ENCODE assay signal across 8 mouse cellular contexts in the genomic region with DNA sequence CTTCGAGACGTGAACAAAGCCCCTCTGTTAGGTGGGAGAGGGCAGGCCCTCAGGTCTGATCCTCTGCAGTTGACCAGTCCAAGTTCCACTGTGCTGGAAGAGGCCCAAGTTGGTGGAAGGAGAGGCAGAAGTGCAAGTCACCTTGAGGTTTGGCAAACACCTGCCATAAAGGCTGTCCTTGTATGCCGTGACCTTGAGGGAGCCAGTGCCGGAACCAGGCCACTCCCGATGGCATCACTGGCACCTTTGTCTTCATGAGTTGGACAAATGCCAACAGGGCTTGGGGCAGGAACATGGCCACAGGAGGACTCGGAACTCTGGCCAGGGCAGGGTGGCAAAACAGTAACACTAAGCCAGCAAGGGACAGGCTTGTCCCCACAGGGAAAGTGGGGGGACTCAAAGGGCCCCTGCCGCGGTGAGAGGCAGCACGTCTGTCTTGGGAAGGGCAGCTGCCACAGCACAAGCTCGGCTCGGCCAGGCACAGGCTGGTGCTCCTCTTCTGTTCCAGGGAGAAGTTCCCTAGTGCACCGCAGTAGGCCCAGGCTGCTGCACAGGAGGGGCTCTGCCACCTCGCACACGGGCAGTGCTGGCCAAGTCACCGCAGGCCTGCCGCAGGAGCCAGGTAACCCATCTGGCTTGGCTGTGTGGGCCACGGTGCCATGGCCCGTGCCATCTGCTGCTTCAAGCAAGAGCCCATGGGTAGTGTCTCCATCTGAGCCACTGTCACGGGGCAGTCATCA. TPM values are rescaled to one million over a fixed set of nuclear protein-coding genes. Genes with fewer than 3 reads are reported as not detected.
A peak's percentile ranks its signal among the peaks of the same experiment; 100 is the strongest.
DNase-seq lines count a peak whose midpoint lies in the region; TF ChIP-seq lines count a peak whose summit lies in the region.

No protein-coding gene starts in this region.

- intact Hi-C loops in heart, adult 2 months (cut with DNase I): loop anchor here (5.0 kb wide), 1 partner anchor 38 kb away; the partner anchor contains the start of gene Tesc

- H3K4me1 ChIP-seq in heart, adult 2 months (ENCODE audit: control insufficient read depth, insufficient read depth, low read length): peaks cover 3% of the 10 kb centered on the region; the same call in 1 of the 2 replicates
- H3K4me1 ChIP-seq in lung, adult 2 months (ENCODE audit: control insufficient read depth, insufficient read depth, low read length): no peaks in the 10 kb centered on the region

- no peak for TF ChIP-seq CTCF in heart, adult 2 months (IDR thresholded peaks at IDR 0.05)
- TF ChIP-seq CTCF in lung, adult 2 months (IDR thresholded peaks at IDR 0.05; ENCODE audit: insufficient read depth, low read length): no peak

- TF ChIP-seq POLR2A in heart, adult 2 months (IDR thresholded peaks at IDR 0.05; ENCODE audit: insufficient read depth, low read depth, low read length): no peak
- no peak for TF ChIP-seq POLR2A in lung, adult 2 months (IDR thresholded peaks at IDR 0.05; ENCODE audit: borderline replicate concordance, extremely low read depth, low read depth, low read length)

- peak overlapping the region; percentile 20; the same call in 1 of the 2 replicates for H3K9ac ChIP-seq in heart, adult 2 months (ENCODE audit: low read depth, low read length)

- peak overlapping the region; percentile 79 for H3K27ac ChIP-seq in heart, adult 2 months

- no peaks in the 10 kb centered on the region for H3K27me3 ChIP-seq in heart, adult 2 months (ENCODE audit: control insufficient read depth, insufficient read depth, low read length)

- H3K36me3 ChIP-seq in heart, adult 2 months (ENCODE audit: control insufficient read depth, insufficient read depth, low read length): no peaks in the 10 kb centered on the region

- no peak overlapping the region for H3K4me3 ChIP-seq in heart, adult 2 months
- no peak overlapping the region for H3K4me3 ChIP-seq in lung, adult 2 months (replicated peaks; ENCODE audit: extremely low read depth, low read depth, low read length)

- DNase-seq in retina, postnatal 1 day: peak; percentile 67
- DNase-seq in retina, embryonic 14.5 days (ENCODE audit: low spot score): no peak
- peak; percentile 53 to 69 for DNase-seq in heart, adult 2 months
- peak; percentile 85 to 90 for DNase-seq in kidney, adult 8-10 months
- peak; percentile 42 for DNase-seq in testis, postnatal 14 days (ENCODE audit: low spot score)
- no peak for DNase-seq in left cerebral cortex, adult 8-10 months (ENCODE audit: low spot score in 2 of 2)
- no peak for DNase-seq in thymus, adult 18-20 months
- no peak for DNase-seq in lung, adult 2 months

- peak; percentile 52; the same call in 1 of the 2 replicates for TF ChIP-seq EP300 in heart, adult 2 months (IDR thresholded peaks at IDR 0.05; ENCODE audit: insufficient read depth, low read depth, low read length)

- WGBS in heart, adult 2 months: 61% methylated on average over 19 of the region's 19 CpGs
- WGBS in lung, adult 2 months: 80% methylated on average over 19 of the region's 19 CpGs

- H3K79me2 ChIP-seq in heart, adult 2 months (replicated peaks; ENCODE audit: control insufficient read depth, insufficient read depth, low read length): no peaks in the 10 kb centered on the region

RNA-seq across cellular contexts. Expression of gene Tesc, which starts 38.1 kb away (rescaled TPM):
- 100 to 1,000 TPM; 200 to 231 TPM for total RNA-seq in heart, adult 2 months (2021)
- 125 and 164 TPM in 2 replicates for polyA plus RNA-seq in heart, adult 2 months (2012; rRNA removed)
- 10 to 100 TPM; 84.0 to 92.2 (median 89.0) TPM for total RNA-seq in left cerebral cortex, adult 8-10 months (2022)
- 5.0 and 6.1 TPM in 2 replicates for polyA plus RNA-seq in lung, adult 2 months (2012; rRNA removed)

Comparison
In these comparisons a context has a peak if more than half of its experiments do, and no peak if none do; other contexts are left out.
1. DNase-seq: peak in retina, postnatal 1 day (single experiment), heart, adult 2 months (2 of 2), kidney, adult 8-10 months (2 of 2) and testis, postnatal 14 days (single experiment); none in retina, embryonic 14.5 days (single experiment), left cerebral cortex, adult 8-10 months (0 of 2), thymus, adult 18-20 months (0 of 2) and lung, adult 2 months (single experiment).